Mouse (Mus musculus): Measurements from ENCODE around the gene Hist4h4. TPM values are rescaled to one million over a fixed set of nuclear protein-coding genes. Genes with fewer than 3 reads are reported as not detected.

Hist4h4 gene
- polyA plus RNA-seq (2016; fragmentation: Nextera tagmentation; extraction: Ambion mirVana), result 0.65 and 0.78 TPM in 2 replicates

GRCm38 (mm10) chr6:136803739-136804633 lies at the start of gene Hist4h4:
Gene Hist4h4, minus strand, starts transcription at chr6:136804415.
- WGBS, result under 1% methylated on average over 50 of the region's 50 CpGs
- Histone ChIP-seq H3K4me3 (peak within 1 kb of the TSS; percentile 76), H3K27ac (peak within 1 kb of the TSS; percentile 100), H3K4me1 (replicated peaks) (peaks cover 26% of the 10 kb centered on the region), H3K36me3 (no peaks in the 10 kb centered on the region), H3K9me3 (no peaks in the 10 kb centered on the region), H3K27me3 (ENCODE audit: insufficient read depth, poor library complexity, severe bottlenecking) (no peaks in the 10 kb centered on the region)
- DNase-seq (ENCODE audit: low spot score), result peak; percentile 92

- Histone ChIP-seq H3K36me3 (no peaks in the 10 kb centered on the region), H3K9me3 (no peaks in the 10 kb centered on the region), H3K4me1 (replicated peaks) (peaks cover 10% of the 10 kb centered on the region; the same call in 1 of the 2 replicates), H3K27ac (0 out of 2 replicates have a peak overlapping the region, but pooled peaks have one; percentile 53), H3K4me3 (no peak overlapping the region), H3K27me3 (ENCODE audit: insufficient read depth, poor library complexity, severe bottlenecking) (no peaks in the 10 kb centered on the region)
- 62% methylated on average over 3 of the region's 3 CpGs for WGBS
- DNase-seq (ENCODE audit: low spot score), result peak; percentile 22
Observed at GRCm38 (mm10) chr6:136852762-136853161, 48.5 kb upstream of the Hist4h4 start.

- Histone ChIP-seq H3K4me3 (no peak overlapping the region), H3K27ac (0 out of 2 replicates have a peak overlapping the region, but pooled peaks have one; percentile 53), H3K4me1 (replicated peaks) (peaks cover 6% of the 10 kb centered on the region; the same call in 1 of the 2 replicates), H3K9me3 (no peaks in the 10 kb centered on the region), H3K36me3 (no peaks in the 10 kb centered on the region), H3K27me3 (ENCODE audit: insufficient read depth, poor library complexity, severe bottlenecking) (no peaks in the 10 kb centered on the region)
- WGBS, result 87% methylated on average over 4 of the region's 4 CpGs
- DNase-seq (ENCODE audit: low spot score), result no peak
Observed at GRCm38 (mm10) chr6:136852348-136852747, 48.1 kb upstream of the Hist4h4 start.

GRCm38 (mm10) chr6:136850267-136850666 lies 46.1 kb upstream of the Hist4h4 start:
- no peak overlapping the region for H3K4me3 ChIP-seq
- H3K27ac ChIP-seq, result no peak overlapping the region
- WGBS, result 81% methylated on average over 6 of the region's 6 CpGs
- H3K4me1 ChIP-seq (replicated peaks), result peaks cover 5% of the 10 kb centered on the region; the same call in 1 of the 2 replicates
- DNase-seq (ENCODE audit: low spot score), result no peak
- H3K27me3 ChIP-seq (ENCODE audit: insufficient read depth, poor library complexity, severe bottlenecking), result no peaks in the 10 kb centered on the region
- no peaks in the 10 kb centered on the region for H3K36me3 ChIP-seq
- no peaks in the 10 kb centered on the region for H3K9me3 ChIP-seq

GRCm38 (mm10) chr6:136848971-136849370 lies 44.8 kb upstream of the Hist4h4 start:
- Histone ChIP-seq H3K9me3 (no peaks in the 10 kb centered on the region), H3K4me3 (no peak overlapping the region), H3K27ac (no peak overlapping the region), H3K36me3 (no peaks in the 10 kb centered on the region), H3K4me1 (replicated peaks) (peaks cover 5% of the 10 kb centered on the region; the same call in 1 of the 2 replicates), H3K27me3 (ENCODE audit: insufficient read depth, poor library complexity, severe bottlenecking) (no peaks in the 10 kb centered on the region)
- no peak for DNase-seq (ENCODE audit: low spot score)
- WGBS, result 88% methylated on average over 5 of the region's 5 CpGs

- H3K4me3 ChIP-seq, result no peak overlapping the region
- WGBS, result 94% methylated on average over 8 of the region's 8 CpGs
- H3K27ac ChIP-seq, result no peak overlapping the region
Observed at GRCm38 (mm10) chr6:136848399-136848798, 44.2 kb upstream of the Hist4h4 start.

GRCm38 (mm10) chr6:136847790-136848189 lies 43.6 kb upstream of the Hist4h4 start:
- WGBS, result 26% methylated on average over 2 of the region's 2 CpGs
- Histone ChIP-seq H3K36me3 (no peaks in the 10 kb centered on the region), H3K4me1 (replicated peaks) (peaks cover 3% of the 10 kb centered on the region; the same call in 1 of the 2 replicates), H3K4me3 (no peak overlapping the region), H3K9me3 (no peaks in the 10 kb centered on the region), H3K27me3 (ENCODE audit: insufficient read depth, poor library complexity, severe bottlenecking) (no peaks in the 10 kb centered on the region), H3K27ac (no peak overlapping the region)
- DNase-seq (ENCODE audit: low spot score), result peak; percentile 46

More at GRCm38 (mm10) chr6:136848399-136848798, 44.2 kb upstream of the Hist4h4 start:
- H3K4me1 ChIP-seq (replicated peaks), result peaks cover 5% of the 10 kb centered on the region; the same call in 1 of the 2 replicates
- no peak for DNase-seq (ENCODE audit: low spot score)
- H3K9me3 ChIP-seq, result no peaks in the 10 kb centered on the region
- no peaks in the 10 kb centered on the region for H3K27me3 ChIP-seq (ENCODE audit: insufficient read depth, poor library complexity, severe bottlenecking)
- no peaks in the 10 kb centered on the region for H3K36me3 ChIP-seq

- Histone ChIP-seq H3K4me3 (no peak overlapping the region), H3K9me3 (no peaks in the 10 kb centered on the region), H3K27me3 (ENCODE audit: insufficient read depth, poor library complexity, severe bottlenecking) (no peaks in the 10 kb centered on the region), H3K27ac (no peak overlapping the region), H3K4me1 (replicated peaks) (no peaks in the 10 kb centered on the region; the same call in 1 of the 2 replicates), H3K36me3 (no peaks in the 10 kb centered on the region)
- no peak for DNase-seq (ENCODE audit: low spot score)
- WGBS, result 92% methylated on average over 3 of the region's 3 CpGs
Observed at GRCm38 (mm10) chr6:136847267-136847666, 43.1 kb upstream of the Hist4h4 start.

- no peak for DNase-seq (ENCODE audit: low spot score)
- Histone ChIP-seq H3K36me3 (no peaks in the 10 kb centered on the region), H3K27me3 (ENCODE audit: insufficient read depth, poor library complexity, severe bottlenecking) (no peaks in the 10 kb centered on the region), H3K9me3 (no peaks in the 10 kb centered on the region), H3K4me3 (no peak overlapping the region), H3K4me1 (replicated peaks) (no peaks in the 10 kb centered on the region; the same call in 1 of the 2 replicates), H3K27ac (no peak overlapping the region)
- WGBS, result 64% methylated on average over 5 of the region's 5 CpGs
Observed at GRCm38 (mm10) chr6:136845706-136846480, 41.7 kb upstream of the Hist4h4 start.

GRCm38 (mm10) chr6:136844903-136845302 lies 40.7 kb upstream of the Hist4h4 start:
- H3K4me3 ChIP-seq, result no peak overlapping the region
- no peaks in the 10 kb centered on the region for H3K27me3 ChIP-seq (ENCODE audit: insufficient read depth, poor library complexity, severe bottlenecking)
- no peaks in the 10 kb centered on the region for H3K9me3 ChIP-seq
- WGBS, result 55% methylated on average over 2 of the region's 2 CpGs
- H3K27ac ChIP-seq, result no peak overlapping the region
- no peak for DNase-seq (ENCODE audit: low spot score)
- H3K36me3 ChIP-seq, result no peaks in the 10 kb centered on the region
- H3K4me1 ChIP-seq (replicated peaks), result no peaks in the 10 kb centered on the region

GRCm38 (mm10) chr6:136837323-136837722 lies 33.1 kb upstream of the Hist4h4 start:
- H3K27ac ChIP-seq, result no peak overlapping the region
- whole genome bisulfite sequencing, result 84% methylated on average over 3 of the region's 3 CpGs
- H3K4me3 ChIP-seq, result no peak overlapping the region
- no peaks in the 10 kb centered on the region for H3K27me3 ChIP-seq (ENCODE audit: insufficient read depth, poor library complexity, severe bottlenecking)
- no peaks in the 10 kb centered on the region for H3K36me3 ChIP-seq
- no peaks in the 10 kb centered on the region for H3K9me3 ChIP-seq
- no peaks in the 10 kb centered on the region for H3K4me1 ChIP-seq (replicated peaks)
- no peak for DNase-seq (ENCODE audit: low spot score)

- DNase-seq (ENCODE audit: low spot score), result no peak
- H3K27me3 ChIP-seq (ENCODE audit: insufficient read depth, poor library complexity, severe bottlenecking), result no peaks in the 10 kb centered on the region
- H3K27ac ChIP-seq, result no peak within 1 kb of the TSS
- no peak within 1 kb of the TSS for H3K4me3 ChIP-seq
- H3K36me3 ChIP-seq, result no peaks in the 10 kb centered on the region
- no peaks in the 10 kb centered on the region for H3K4me1 ChIP-seq (replicated peaks)
- H3K9me3 ChIP-seq, result no peaks in the 10 kb centered on the region
- WGBS, result 57% methylated on average over 4 of the region's 4 CpGs
Observed at GRCm38 (mm10) chr6:136835352-136835751, 31.1 kb upstream of the Hist4h4 start, which contains the start of gene Smco3. Gene Smco3, minus strand, starts transcription at chr6:136835452.

Data from hindbrain, embryonic 10.5 days (tissue).